Mouse (Mus musculus) stomach, postnatal 0 days (tissue): ENCODE data around the gene Ap5z1. TPM values are rescaled to one million over a fixed set of nuclear protein-coding genes. Genes with fewer than 3 reads are reported as not detected.

ENCODE experiments used
- ATAC-seq: fragments of 200-750 bp; cut with Nextera tagmentation; 2 replicates; pipeline ENCODE4 v1.8.0; 2017; ENCODE audit not compliant: low FRiP score, low TSS enrichment
- DNase-seq: peaks from one replicate; pipeline ENCODE4 v3.0.0-alpha.2; 2016; ENCODE audit warnings: low spot score
- H3K27ac ChIP-seq: fragments of 300-500 bp; sonication (generic); replicated peaks from 2 replicates; pipeline ENCODE4 v1.5.1; 2014; ENCODE audit warnings: mild to moderate bottlenecking, control low read depth
- H3K27me3 ChIP-seq: fragments of 300-500 bp; sonication (generic); 2 replicates; pipeline ENCODE4 v1.6.1; 2014; ENCODE audit warnings: low read length; ENCODE audit not compliant: control insufficient read depth, insufficient read depth
- H3K36me3 ChIP-seq: fragments of 300-500 bp; sonication (generic); 2 replicates; pipeline ENCODE4 v1.6.1; 2014; ENCODE audit warnings: low read length, mixed read lengths; ENCODE audit not compliant: control insufficient read depth, insufficient read depth
- H3K4me1 ChIP-seq: fragments of 300-500 bp; sonication (generic); replicated peaks from 2 replicates; pipeline ENCODE4 v1.6.1; 2014; ENCODE audit warnings: antibody characterized with exemption; ENCODE audit not compliant: control insufficient read depth, insufficient read depth
- H3K4me2 ChIP-seq: fragments of 300-500 bp; sonication (generic); replicated peaks from 2 replicates; pipeline ENCODE4 v1.6.1; 2014; ENCODE audit warnings: low read depth, mild to moderate bottlenecking, control low read depth, moderate library complexity
- H3K4me3 ChIP-seq: fragments of 300-500 bp; sonication (generic); 2 replicates; pipeline ENCODE4 v1.5.1; 2014; ENCODE audit warnings: low read depth, low read length, control low read depth
- H3K9ac ChIP-seq: fragments of 300-500 bp; sonication (generic); 2 replicates; pipeline ENCODE4 v1.6.1; 2014; ENCODE audit warnings: mild to moderate bottlenecking, low read length, control low read depth, mixed read lengths
- H3K9me3 ChIP-seq: fragments of 300-500 bp; sonication (generic); 2 replicates; pipeline ENCODE4 v1.6.1; 2016; ENCODE audit warnings: low read length; ENCODE audit not compliant: control insufficient read depth
- CTCF ChIP-seq: IDR thresholded peaks from 2 replicates; pipeline ENCODE4 v1.5.1; 2016; ENCODE audit warnings: antibody characterized with exemption, low read depth, mild to moderate bottlenecking, moderate library complexity
- EP300 ChIP-seq: optimal IDR thresholded peaks from 2 replicates; pipeline ENCODE3; 2016; ENCODE audit warnings: antibody characterized with exemption
- WGBS: fragments of 180-500 bp; shearing (Covaris S2); extraction: QIAGEN DNeasy Blood & Tissue Kit; methylation state at CpG from one replicate; pipeline ENCODE4 v1.1.7; 2014; 5-methylcytosine and 5-hydroxymethylcytosine counted together
- polyA plus RNA-seq: library from polyadenylated mRNA; unstranded; fragments of >200 nt; fragmentation: Nextera tagmentation; extraction: Ambion mirVana; gene quantifications from 2 replicates; pipeline ENCODE4 v1.2.1, GENCODE M21; 2015

Ap5z1 gene
- polyA plus RNA-seq, 1 experiment from 2014 or later = 4.2 TPM

DNA sequence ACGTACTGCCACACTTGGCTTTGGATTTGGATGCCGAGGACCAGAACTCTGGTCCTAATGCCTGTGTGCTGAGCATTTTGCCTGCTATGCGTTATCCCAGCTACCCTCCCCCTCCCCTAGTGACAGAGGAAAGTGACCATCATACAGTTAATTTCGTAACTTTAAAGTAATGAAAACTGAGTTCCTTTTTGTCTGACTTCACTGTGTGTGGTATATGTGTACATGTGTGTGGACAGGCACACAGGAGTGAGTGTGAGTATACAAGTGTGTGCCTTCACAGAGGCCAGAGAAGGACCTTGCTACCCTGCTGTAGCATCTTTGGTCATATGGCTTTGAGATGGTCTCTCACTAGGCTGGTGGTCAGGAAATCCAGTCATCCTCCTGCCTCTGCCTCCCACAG lies 45.3 kb upstream of the Ap5z1 start:
- no peak overlapping the region for H3K9ac ChIP-seq
- 89% methylated on average over 4 of the region's 4 CpGs for WGBS
- peaks cover 3% of the 10 kb centered on the region; the same call in 1 of the 2 replicates for H3K36me3 ChIP-seq
- H3K27me3 ChIP-seq = no peaks in the 10 kb centered on the region
- DNase-seq = no peak
- no peaks in the 10 kb centered on the region for H3K4me1 ChIP-seq
- H3K27ac ChIP-seq = no peak overlapping the region
- no peak overlapping the region for H3K4me3 ChIP-seq
- ATAC-seq = no peak
- H3K4me2 ChIP-seq = no peak overlapping the region
- H3K9me3 ChIP-seq = no peaks in the 10 kb centered on the region
- no peak for TF ChIP-seq EP300
- TF ChIP-seq CTCF = no peak

DNA sequence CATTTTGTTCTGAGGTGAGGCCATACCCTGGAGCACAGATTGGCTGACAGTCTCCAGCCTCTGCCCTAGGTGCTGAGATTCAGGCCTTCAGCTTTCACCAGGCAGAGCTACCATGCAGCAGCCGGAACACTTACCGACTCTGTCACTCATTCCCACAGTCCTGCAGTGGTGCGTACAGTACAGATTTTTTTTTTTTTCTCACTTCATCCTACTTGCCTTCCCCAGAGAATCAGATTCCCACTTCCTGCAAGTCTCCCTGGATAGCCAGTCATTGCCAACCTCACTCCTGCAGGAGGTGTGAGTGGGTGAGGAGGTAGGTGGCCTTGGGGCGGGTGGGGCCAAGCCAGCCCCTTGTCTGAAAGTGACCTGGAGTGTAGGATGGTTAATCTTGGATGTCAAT lies 43.4 kb upstream of the Ap5z1 start:
- no peak overlapping the region for H3K9ac ChIP-seq
- peaks cover 3% of the 10 kb centered on the region; the same call in 1 of the 2 replicates for H3K36me3 ChIP-seq
- ATAC-seq = no peak
- H3K27ac ChIP-seq = no peak overlapping the region
- no peak overlapping the region for H3K4me2 ChIP-seq
- no peaks in the 10 kb centered on the region for H3K27me3 ChIP-seq
- WGBS = 93% methylated on average over 4 of the region's 4 CpGs
- TF ChIP-seq CTCF = no peak
- TF ChIP-seq EP300 = no peak
- peaks cover 10% of the 10 kb centered on the region for H3K4me1 ChIP-seq
- H3K9me3 ChIP-seq = no peaks in the 10 kb centered on the region
- no peak overlapping the region for H3K4me3 ChIP-seq
- no peak for DNase-seq

DNA sequence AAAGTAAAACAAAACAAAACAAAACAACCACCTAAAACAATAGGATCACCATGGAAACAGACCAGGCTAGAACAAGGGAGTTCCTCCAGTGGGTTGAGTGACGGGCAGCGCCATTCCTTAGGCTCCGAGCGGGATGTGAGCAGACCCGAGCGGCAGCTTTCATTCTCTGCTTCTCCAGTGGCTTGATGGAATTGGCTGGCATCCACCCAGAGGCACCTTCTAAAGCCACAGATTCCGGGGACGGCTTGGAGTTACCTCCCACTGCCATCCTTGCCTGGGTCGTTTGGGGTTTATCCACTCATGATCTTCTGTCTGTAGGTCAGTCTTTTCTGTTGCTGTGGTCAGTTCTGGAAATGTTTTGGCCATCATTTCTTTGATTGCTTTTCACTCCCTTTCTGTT lies 42.8 kb upstream of the Ap5z1 start:
- Histone ChIP-seq H3K27ac (0 out of 2 replicates have a peak overlapping the region, but pooled peaks have one; percentile 13), H3K4me1 (peaks cover 14% of the 10 kb centered on the region), H3K9ac (no peak overlapping the region), H3K4me3 (no peak overlapping the region), H3K36me3 (peaks cover 3% of the 10 kb centered on the region; the same call in 1 of the 2 replicates), H3K4me2 (no peak overlapping the region), H3K9me3 (no peaks in the 10 kb centered on the region), H3K27me3 (no peaks in the 10 kb centered on the region)
- DNase-seq = no peak
- TF ChIP-seq EP300 (no peak), CTCF (no peak)
- ATAC-seq = no peak
- WGBS = 73% methylated on average over 9 of the region's 9 CpGs

DNA sequence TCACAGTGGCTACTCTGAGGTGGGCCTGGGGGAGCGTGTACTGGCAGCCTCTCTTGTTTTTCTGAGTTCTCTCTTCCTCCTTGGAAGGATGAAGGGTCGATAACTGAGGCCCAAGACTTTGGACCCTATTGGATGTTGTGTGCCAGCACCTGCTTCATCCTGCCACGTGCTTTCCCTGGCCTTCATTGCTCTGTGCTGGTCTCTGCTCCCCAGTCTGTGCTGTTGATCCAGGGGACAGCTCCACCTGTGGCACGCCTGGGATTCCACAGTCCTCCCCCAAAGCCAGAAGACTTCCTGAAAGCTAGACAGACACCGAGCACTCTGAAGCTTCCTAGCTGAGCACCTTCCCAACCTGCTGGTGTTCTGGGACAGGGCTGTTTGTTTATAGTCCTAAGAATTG lies 41.9 kb upstream of the Ap5z1 start:
- Histone ChIP-seq H3K4me2 (no peak overlapping the region), H3K27ac (no peak overlapping the region), H3K9me3 (no peaks in the 10 kb centered on the region), H3K4me3 (no peak overlapping the region), H3K36me3 (peaks cover 3% of the 10 kb centered on the region; the same call in 1 of the 2 replicates), H3K4me1 (peaks cover 17% of the 10 kb centered on the region), H3K27me3 (no peaks in the 10 kb centered on the region), H3K9ac (no peak overlapping the region)
- 75% methylated on average over 5 of the region's 5 CpGs for WGBS
- no peak for DNase-seq
- ATAC-seq = no peak
- TF ChIP-seq EP300 = no peak
- 0 out of 2 replicates have a peak, but pooled peaks have one; percentile 6 for TF ChIP-seq CTCF

DNA sequence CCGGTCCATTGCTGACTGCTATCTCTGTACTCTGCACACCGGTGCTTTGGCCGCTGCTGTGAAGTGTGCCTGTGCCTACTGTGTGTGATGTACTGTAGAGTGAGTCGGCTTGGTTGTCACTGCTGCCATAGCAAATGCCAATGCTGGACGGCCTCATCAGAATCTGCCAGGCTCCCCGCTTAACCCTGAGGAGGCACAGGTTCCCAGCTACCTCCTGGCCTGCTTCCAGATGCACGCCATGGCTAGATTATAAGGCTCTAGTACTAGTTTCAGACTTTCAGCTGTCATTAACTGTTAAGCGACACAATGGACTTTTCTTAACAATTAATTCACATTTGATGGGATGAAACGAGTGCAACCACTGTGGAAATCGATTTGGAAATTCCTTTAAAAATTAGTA lies 40.6 kb upstream of the Ap5z1 start:
- Histone ChIP-seq H3K4me1 (peaks cover 22% of the 10 kb centered on the region), H3K27ac (no peak overlapping the region), H3K27me3 (no peaks in the 10 kb centered on the region), H3K9ac (no peak overlapping the region), H3K36me3 (peaks cover 3% of the 10 kb centered on the region; the same call in 1 of the 2 replicates), H3K4me2 (no peak overlapping the region), H3K4me3 (no peak overlapping the region), H3K9me3 (no peaks in the 10 kb centered on the region)
- TF ChIP-seq EP300 = no peak
- no peak for TF ChIP-seq CTCF
- DNase-seq (no peak), ATAC-seq (no peak)
- 91% methylated on average over 10 of the region's 10 CpGs for WGBS

DNA sequence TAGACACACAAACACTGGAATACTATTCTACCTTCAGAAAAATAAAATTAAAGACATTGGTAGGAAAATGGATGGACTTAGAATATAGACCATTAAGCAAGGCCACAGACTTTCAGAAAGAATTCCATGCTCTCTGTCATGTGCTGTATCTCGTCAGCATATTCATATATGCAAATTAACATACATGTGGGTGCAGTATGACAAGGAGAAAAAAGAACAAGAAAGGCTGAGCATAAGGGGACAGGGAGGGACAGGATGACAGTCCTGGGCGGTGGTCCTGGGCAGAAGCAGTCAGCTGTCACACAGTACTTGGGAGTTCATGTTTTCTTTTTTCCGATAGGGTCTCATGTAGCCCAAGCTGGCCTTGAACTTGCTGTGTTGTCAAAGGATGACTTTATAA lies 40.0 kb upstream of the Ap5z1 start:
- Histone ChIP-seq H3K36me3 (peaks cover 3% of the 10 kb centered on the region; the same call in 1 of the 2 replicates), H3K9me3 (no peaks in the 10 kb centered on the region), H3K27ac (peak overlapping the region; percentile 96; the same call in 1 of the 2 replicates), H3K4me2 (peak overlapping the region; percentile 46; the same call in 1 of the 2 replicates), H3K4me1 (peaks cover 22% of the 10 kb centered on the region), H3K9ac (no peak overlapping the region), H3K27me3 (no peaks in the 10 kb centered on the region), H3K4me3 (no peak overlapping the region)
- TF ChIP-seq CTCF = no peak
- TF ChIP-seq EP300 = no peak
- ATAC-seq (no peak), DNase-seq (no peak)
- WGBS = 61% methylated on average over 3 of the region's 3 CpGs
